Mouse (Mus musculus) thymus, adult 2 months (tissue): ENCODE data around the gene Mrvi1. TPM values are rescaled to one million over a fixed set of nuclear protein-coding genes. Genes with fewer than 3 reads are reported as not detected.

Source experiments
- DNase-seq: peaks from one replicate; pipeline ENCODE4 v3.0.0; 2021
- H3K27ac ChIP-seq: fragments of 200-500 bp; 2 replicates; pipeline ENCODE4 v1.5.1; 2012; ENCODE audit warnings: low read length, control low read depth; ENCODE audit not compliant: control insufficient read depth, insufficient read depth
- H3K27me3 ChIP-seq: fragments of 200-500 bp; 2 replicates; pipeline ENCODE4 v1.6.1; 2012; ENCODE audit warnings: mild to moderate bottlenecking, low read length, moderate library complexity, mixed read lengths; ENCODE audit not compliant: control insufficient read depth, insufficient read depth
- H3K36me3 ChIP-seq: fragments of 200-500 bp; 2 replicates; pipeline ENCODE4 v1.6.1; 2012; ENCODE audit warnings: mild to moderate bottlenecking, low read length, moderate library complexity; ENCODE audit not compliant: control insufficient read depth, insufficient read depth
- H3K4me1 ChIP-seq: fragments of 200-500 bp; replicated peaks from 2 replicates; pipeline ENCODE4 v1.6.1; 2012; ENCODE audit warnings: low read length; ENCODE audit not compliant: control insufficient read depth, insufficient read depth
- H3K4me3 ChIP-seq: fragments of 200-500 bp; 2 replicates; pipeline ENCODE4 v1.5.1; 2012; ENCODE audit warnings: mild to moderate bottlenecking, low read length, control low read depth, moderate library complexity; ENCODE audit not compliant: control insufficient read depth, insufficient read depth
- CTCF ChIP-seq: fragments of 200-500 bp; IDR thresholded peaks from 2 replicates; pipeline ENCODE4 v1.5.1; 2012; ENCODE audit warnings: mild to moderate bottlenecking, control low read depth, low read length, moderate library complexity, borderline replicate concordance; ENCODE audit not compliant: control insufficient read depth, poor library complexity, insufficient read depth; ENCODE audit errors: extremely low read depth
- POLR2A ChIP-seq: fragments of 200-500 bp; IDR thresholded peaks from 2 replicates; pipeline ENCODE4 v1.6.1; 2012; ENCODE audit warnings: mild to moderate bottlenecking, low read length, control low read depth, moderate library complexity; ENCODE audit not compliant: control insufficient read depth, poor library complexity, insufficient read depth; ENCODE audit errors: extremely low read depth
- WGBS: fragments of 180-500 bp; shearing (Covaris S2); methylation state at CpG from one replicate; pipeline ENCODE4 v1.1.7; 2018; 5-methylcytosine and 5-hydroxymethylcytosine counted together
- polyA plus RNA-seq: library from polyadenylated mRNA; depleted of rRNA; stranded (reverse); fragments of >200 nt; gene quantifications from 2 replicates; pipeline ENCODE4 v1.2.3, GENCODE M21; 2012

The Mrvi1 gene
- polyA plus RNA-seq, 1 experiment, result 3.2 TPM

DNA sequence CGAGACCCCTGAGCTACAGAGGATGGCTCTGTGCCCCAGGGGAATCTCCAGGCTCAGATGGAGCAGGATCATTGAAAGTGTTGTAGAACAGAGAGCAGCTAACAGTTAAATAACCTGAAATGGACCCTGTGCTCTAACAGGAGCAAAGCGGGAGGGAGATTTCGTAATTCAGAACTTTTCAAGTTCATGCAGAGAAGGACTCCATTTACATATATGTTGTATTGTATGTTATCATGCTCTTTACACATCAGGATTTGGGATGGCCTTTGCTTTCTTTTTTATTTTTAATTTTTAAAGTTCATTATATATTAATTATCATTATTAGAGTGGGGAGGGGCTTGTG, 18.6 kb downstream of the Mrvi1 start:
- no peak for DNase-seq
- TF ChIP-seq CTCF (no peak), POLR2A (no peak)
- WGBS, result 91% methylated on average over 3 of the region's 3 CpGs
- no peaks in the 10 kb centered on the region for H3K36me3 ChIP-seq
- H3K4me3 ChIP-seq, result no peak overlapping the region
- peaks cover 2% of the 10 kb centered on the region for H3K4me1 ChIP-seq
- H3K27me3 ChIP-seq, result no peaks in the 10 kb centered on the region
- H3K27ac ChIP-seq, result no peak overlapping the region

GRCm38 (mm10) chr7:110962943-110963654, 19.2 kb downstream of the Mrvi1 start:
- Histone ChIP-seq H3K27ac (no peak overlapping the region), H3K27me3 (no peaks in the 10 kb centered on the region), H3K4me3 (no peak overlapping the region), H3K36me3 (no peaks in the 10 kb centered on the region), H3K4me1 (peaks cover 2% of the 10 kb centered on the region)
- DNase-seq, result no peak
- WGBS, result 90% methylated on average over 9 of the region's 9 CpGs
- no peak for TF ChIP-seq CTCF
- TF ChIP-seq POLR2A, result no peak

DNA sequence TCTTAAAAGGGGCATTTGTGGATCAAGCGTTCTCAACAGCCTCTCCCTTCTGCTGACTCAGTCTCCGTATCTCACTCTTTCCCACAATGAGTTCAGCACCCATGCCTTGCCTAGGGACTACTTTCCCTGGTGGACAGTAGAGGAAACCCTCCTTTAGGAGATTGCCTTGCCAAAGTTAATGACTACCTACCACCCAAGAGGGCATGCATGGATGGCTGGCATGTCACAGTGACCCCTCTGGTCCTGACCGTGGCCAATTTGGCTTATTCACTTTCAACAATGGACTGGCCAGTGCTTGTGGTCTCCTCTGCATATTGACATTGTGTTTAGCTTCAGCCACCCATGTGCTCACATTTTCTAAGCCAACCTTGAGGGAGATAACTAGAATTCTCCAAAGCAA, 19.8 kb downstream of the Mrvi1 start:
- H3K4me1 ChIP-seq, result peaks cover 5% of the 10 kb centered on the region
- TF ChIP-seq CTCF (no peak), POLR2A (no peak)
- H3K27me3 ChIP-seq, result no peaks in the 10 kb centered on the region
- H3K27ac ChIP-seq, result no peak overlapping the region
- H3K4me3 ChIP-seq, result no peak overlapping the region
- 95% methylated on average over 3 of the region's 3 CpGs for WGBS
- no peak for DNase-seq
- H3K36me3 ChIP-seq, result no peaks in the 10 kb centered on the region

DNA sequence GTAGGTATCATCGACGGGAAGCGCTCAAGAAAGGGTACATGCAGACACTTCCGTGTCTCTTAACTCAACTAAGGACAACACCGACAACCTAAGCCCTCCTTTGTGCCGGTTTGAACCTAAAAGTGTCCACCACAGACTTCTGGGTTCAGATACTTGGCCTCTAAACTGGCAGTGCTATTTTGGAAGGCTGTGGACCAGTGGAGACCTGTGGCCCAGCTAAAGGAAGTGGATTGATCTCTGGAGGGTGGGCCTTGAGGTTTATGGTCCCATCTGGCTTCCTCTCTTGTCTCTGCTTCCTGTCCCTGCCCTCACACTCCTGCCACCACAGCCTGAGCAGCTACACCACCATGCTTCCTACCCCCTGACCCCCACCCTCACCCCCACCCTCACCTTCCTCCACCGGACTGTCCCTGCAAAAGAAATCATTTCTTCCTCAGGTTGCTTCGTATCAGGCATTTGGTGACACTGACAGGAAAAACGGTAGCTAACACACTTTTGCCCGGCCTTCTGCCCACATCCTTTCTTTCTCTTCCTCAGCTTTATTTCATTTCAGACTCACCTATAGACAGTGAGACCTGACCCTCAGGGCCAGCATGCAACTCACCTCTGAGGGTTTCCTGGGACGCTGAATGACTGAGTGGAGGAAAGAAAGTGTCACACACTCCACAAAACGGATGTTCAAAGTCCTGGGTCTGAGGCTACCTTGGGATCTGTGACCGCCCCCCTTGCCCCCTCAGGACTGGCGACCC, 25.7 kb downstream of the Mrvi1 start:
- TF ChIP-seq CTCF (no peak), POLR2A (no peak)
- 15% methylated on average over 14 of the region's 14 CpGs for WGBS
- H3K27me3 ChIP-seq, result no peaks in the 10 kb centered on the region
- H3K4me1 ChIP-seq, result peaks cover 38% of the 10 kb centered on the region
- no peaks in the 10 kb centered on the region for H3K36me3 ChIP-seq
- peak overlapping the region; percentile 72 for H3K27ac ChIP-seq
- no peak overlapping the region for H3K4me3 ChIP-seq
- peak; percentile 59 for DNase-seq

DNA sequence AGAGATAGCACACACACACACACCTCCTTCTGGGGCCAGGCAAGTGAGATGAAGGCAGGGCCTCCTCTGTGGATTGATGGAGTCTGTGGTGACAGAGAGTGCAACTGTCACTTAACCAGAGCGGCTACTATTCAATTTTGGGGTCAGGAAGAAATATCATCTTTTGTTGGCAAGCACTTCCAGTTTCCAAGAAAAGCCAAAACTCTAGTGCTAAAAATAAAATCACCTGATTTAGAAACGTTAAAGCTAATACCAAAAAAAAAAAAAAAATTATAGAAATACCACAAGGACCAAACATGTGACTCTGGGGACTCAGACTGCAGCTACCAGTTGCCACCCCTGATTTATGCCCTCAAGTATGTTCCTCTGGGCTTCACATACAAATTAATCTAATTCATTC, 26.7 kb downstream of the Mrvi1 start:
- DNase-seq, result no peak
- no peaks in the 10 kb centered on the region for H3K27me3 ChIP-seq
- TF ChIP-seq CTCF (no peak), POLR2A (no peak)
- peak overlapping the region; percentile 72; the same call in 1 of the 2 replicates for H3K27ac ChIP-seq
- no peaks in the 10 kb centered on the region for H3K36me3 ChIP-seq
- peaks cover 38% of the 10 kb centered on the region for H3K4me1 ChIP-seq
- 34% methylated on average over 2 of the region's 2 CpGs for WGBS
- H3K4me3 ChIP-seq, result no peak overlapping the region

GRCm38 (mm10) chr7:110954072-110954858, 28.0 kb downstream of the Mrvi1 start:
- TF ChIP-seq CTCF (no peak), POLR2A (no peak)
- 69% methylated on average over 6 of the region's 6 CpGs for WGBS
- H3K4me3 ChIP-seq, result no peak overlapping the region
- no peaks in the 10 kb centered on the region for H3K36me3 ChIP-seq
- no peak overlapping the region for H3K27ac ChIP-seq
- peaks cover 40% of the 10 kb centered on the region for H3K4me1 ChIP-seq
- DNase-seq, result no peak
- H3K27me3 ChIP-seq, result no peaks in the 10 kb centered on the region
